Mouse (Mus musculus): ENCODE results near the gene Polr2g. TPM values are rescaled to one million over a fixed set of nuclear protein-coding genes. Genes with fewer than 3 reads are reported as not detected.

The Polr2g gene
- polyA plus RNA-seq, 1 experiment from 2014 or later, result 147 TPM

DNA sequence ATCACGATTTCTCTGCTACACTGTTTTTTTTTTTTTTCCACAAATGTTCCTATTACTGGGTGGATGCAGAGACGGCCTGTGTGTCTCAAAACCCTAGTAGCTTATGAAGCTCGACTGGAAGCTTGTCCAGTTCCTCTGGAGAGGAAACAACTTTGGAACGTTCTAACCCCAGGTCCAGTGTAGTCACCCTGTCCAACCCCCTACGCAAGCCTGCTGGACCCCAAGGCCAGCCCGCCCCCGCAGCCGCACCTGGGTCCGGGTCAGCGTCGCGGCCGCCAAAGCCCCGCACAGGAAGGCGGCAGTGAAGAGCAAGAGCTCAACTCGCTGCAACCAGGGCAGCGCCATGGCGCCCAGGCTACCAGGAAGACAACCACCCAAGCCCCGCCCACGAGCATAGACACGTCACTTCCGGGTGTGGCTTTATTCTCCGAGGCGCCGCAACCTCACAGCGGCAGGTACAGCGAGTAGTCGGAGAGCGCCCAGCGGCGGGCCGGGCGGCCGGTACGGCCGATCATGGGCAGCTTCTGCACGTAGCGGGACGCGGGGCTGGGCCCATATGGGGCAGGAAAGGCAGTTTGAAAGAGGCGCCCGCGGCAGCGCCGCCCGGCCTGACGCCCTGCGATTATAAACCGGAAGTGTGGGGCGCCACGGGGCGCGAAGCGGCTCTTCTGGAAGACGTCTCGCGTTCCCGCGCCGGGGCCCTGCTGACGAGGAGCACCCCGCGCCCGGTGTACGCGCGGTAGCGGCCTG lies 24.1 kb downstream of the Polr2g start, which contains the start of gene Tmem179b:
Gene Tmem179b (minus strand): TSS at position 382 of the 750 bp plus-strand sequence.
- Histone ChIP-seq H3K27ac (peak within 1 kb of the TSS; percentile 99), H3K4me3 (peak within 1 kb of the TSS; percentile 67), H3K4me1 (peaks cover 32% of the 10 kb centered on the region), H3K4me2 (peak within 1 kb of the TSS; percentile 87), H3K9me3 (no peaks in the 10 kb centered on the region), H3K27me3 (no peaks in the 10 kb centered on the region), H3K36me3 (peaks cover 26% of the 10 kb centered on the region), H3K9ac (peak within 1 kb of the TSS; percentile 93)
- under 1% methylated on average over 63 of the region's 68 CpGs for WGBS
- peak; percentile 92 for ATAC-seq (ENCODE audit: borderline replicate concordance, extremely low read depth, low FRiP score, low TSS enrichment)

DNA sequence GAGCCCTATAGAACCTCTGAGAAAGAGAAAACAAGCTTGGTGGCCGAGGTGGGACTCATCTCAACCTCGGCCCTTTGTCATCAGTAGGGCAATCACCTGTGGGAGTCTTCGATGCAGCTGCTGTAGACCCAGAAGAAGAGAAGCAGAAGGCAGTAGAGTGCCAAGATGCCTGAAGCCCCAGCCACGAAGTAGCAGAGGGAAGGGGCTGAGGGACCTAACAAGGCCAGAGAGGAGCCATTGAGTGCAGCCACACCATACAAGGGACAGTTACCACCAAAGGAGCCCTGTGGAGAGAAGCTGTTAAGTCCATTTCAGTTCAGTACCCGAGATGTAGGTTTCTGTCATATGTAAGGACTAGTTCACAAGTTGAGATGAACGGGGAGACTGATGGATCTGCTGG lies 25.0 kb downstream of the Polr2g start:
- ATAC-seq (ENCODE audit: borderline replicate concordance, extremely low read depth, low FRiP score, low TSS enrichment), result no peak
- 42% methylated on average over 6 of the region's 6 CpGs for WGBS
- H3K9me3 ChIP-seq, result no peaks in the 10 kb centered on the region
- H3K27me3 ChIP-seq, result no peaks in the 10 kb centered on the region
- peaks cover 30% of the 10 kb centered on the region for H3K36me3 ChIP-seq
- H3K4me1 ChIP-seq, result peaks cover 32% of the 10 kb centered on the region
- peak overlapping the region; percentile 93 for H3K9ac ChIP-seq
- peak overlapping the region; percentile 99 for H3K27ac ChIP-seq
- H3K4me2 ChIP-seq, result peak overlapping the region; percentile 87
- peak overlapping the region; percentile 67 for H3K4me3 ChIP-seq

DNA sequence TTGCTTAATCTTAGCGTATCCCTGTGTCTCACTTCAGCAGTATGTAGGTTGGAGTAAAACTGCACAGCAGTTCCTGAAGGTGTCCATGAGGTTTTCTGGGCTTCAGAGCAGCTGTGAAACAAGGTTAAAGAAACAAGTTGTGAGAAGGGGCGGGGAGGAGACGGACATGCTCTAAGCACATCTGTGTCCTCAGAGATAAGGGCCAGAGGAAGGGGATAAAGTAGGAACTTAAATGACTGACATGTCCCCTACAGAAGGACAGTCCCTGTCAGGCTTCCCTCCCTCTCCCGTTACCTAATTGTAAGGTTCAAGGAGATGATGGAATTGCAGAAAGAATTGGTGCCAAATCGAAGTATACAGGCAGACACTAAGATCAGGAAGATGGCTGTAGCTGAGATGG lies 25.4 kb downstream of the Polr2g start:
- WGBS, result 65% methylated on average over 5 of the region's 5 CpGs
- Histone ChIP-seq H3K4me3 (peak overlapping the region; percentile 67), H3K27ac (peak overlapping the region; percentile 99; the same call in 1 of the 2 replicates), H3K4me1 (peaks cover 32% of the 10 kb centered on the region), H3K27me3 (no peaks in the 10 kb centered on the region), H3K36me3 (peaks cover 32% of the 10 kb centered on the region), H3K4me2 (peak overlapping the region; percentile 87), H3K9ac (peak overlapping the region; percentile 93), H3K9me3 (no peaks in the 10 kb centered on the region)
- ATAC-seq (ENCODE audit: borderline replicate concordance, extremely low read depth, low FRiP score, low TSS enrichment), result no peak

DNA sequence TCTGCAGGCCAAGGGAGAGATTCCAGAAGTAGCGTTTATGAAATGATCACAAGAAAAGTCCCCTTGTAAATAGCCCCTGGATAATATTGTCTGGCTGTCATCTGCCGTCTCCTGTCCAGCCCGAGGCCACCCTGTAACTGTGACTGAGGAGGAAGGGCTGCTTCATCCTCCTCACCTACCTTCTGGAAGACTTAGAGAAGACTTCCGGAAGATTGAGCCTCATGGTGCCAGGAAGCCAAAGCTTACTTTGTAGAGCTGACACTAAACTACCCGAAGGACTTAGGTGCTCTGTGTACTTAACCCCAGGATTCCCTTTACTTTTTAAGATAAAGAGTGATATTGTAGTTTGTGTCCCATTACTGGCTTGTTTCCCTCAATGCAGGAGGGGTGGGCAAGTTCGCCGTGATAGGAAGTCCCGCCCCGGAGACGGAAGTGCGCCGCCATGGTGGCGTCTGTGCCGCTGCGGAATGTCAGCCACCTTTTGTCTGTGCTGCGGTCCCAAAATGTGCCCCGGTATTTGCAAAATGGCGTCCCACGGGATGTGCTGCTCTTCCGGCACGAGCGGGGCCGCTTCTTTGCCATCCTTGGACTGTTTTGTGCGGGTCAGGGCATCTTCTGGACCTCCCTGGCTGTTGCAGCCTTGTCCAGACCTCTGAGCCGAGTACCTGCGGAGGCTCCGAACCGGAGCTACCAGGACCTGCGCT lies 27.7 kb downstream of the Polr2g start, which contains the start of gene Tmem223:
Gene Tmem223 (plus strand): TSS at position 430 of the 704 bp plus-strand sequence.
- peak within 1 kb of the TSS; percentile 95 for H3K9ac ChIP-seq
- peaks cover 31% of the 10 kb centered on the region for H3K4me1 ChIP-seq
- H3K4me3 ChIP-seq, result peak within 1 kb of the TSS; percentile 84
- H3K27me3 ChIP-seq, result no peaks in the 10 kb centered on the region
- peak; percentile 44; the same call in 1 of the 2 replicates for ATAC-seq (ENCODE audit: borderline replicate concordance, extremely low read depth, low FRiP score, low TSS enrichment)
- H3K36me3 ChIP-seq, result peaks cover 52% of the 10 kb centered on the region
- H3K4me2 ChIP-seq, result peak within 1 kb of the TSS; percentile 59
- H3K9me3 ChIP-seq, result no peaks in the 10 kb centered on the region
- 19% methylated on average over 29 of the region's 29 CpGs for WGBS
- peak within 1 kb of the TSS; percentile 89 for H3K27ac ChIP-seq

DNA sequence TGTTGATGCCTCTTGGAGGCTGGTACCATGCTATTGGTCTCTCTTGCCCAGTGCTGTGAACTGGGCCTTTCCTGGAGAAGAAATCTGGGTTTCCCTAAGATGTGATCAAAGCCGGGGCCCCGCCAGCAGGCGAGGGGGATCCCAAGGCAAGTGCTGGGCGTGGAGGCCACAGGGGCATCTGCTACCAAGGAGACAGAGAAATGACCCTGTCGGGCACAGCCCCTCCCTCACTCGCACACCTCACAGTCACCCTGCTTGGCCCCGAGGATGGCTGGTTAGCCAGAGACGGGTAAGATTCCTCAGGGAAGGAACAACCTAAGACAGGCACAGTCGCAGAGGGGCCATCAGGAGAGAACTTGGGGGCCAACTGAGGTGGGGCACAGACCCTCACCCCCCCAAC lies 32.8 kb downstream of the Polr2g start:
- WGBS, result 96% methylated on average over 9 of the region's 9 CpGs

DNA sequence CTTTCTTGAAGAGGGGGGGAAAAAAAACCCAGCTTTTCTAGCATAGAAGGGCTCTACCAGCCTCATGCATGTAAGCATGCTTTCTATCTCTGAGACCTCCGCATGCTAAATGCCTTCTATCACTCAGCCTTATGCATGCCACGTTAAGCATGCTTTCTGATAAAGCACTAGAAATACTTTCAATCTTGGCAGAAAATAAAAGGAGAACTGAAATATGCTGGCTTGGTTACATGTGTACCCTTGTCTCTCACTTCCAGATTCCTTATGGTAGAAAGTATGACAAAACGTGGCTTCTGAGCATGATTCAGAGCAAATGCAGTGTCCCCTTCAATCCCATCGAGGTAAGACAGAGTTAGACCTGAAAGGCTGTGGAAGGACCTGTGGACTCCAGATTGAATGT lies 35.1 kb downstream of the Polr2g start:
- H3K9me3 ChIP-seq, result no peaks in the 10 kb centered on the region
- no peak for ATAC-seq (ENCODE audit: borderline replicate concordance, extremely low read depth, low FRiP score, low TSS enrichment)
- H3K36me3 ChIP-seq, result peaks cover 59% of the 10 kb centered on the region
- 89% methylated on average over 4 of the region's 4 CpGs for WGBS
- H3K27ac ChIP-seq, result no peak overlapping the region
- no peak overlapping the region for H3K4me2 ChIP-seq
- H3K27me3 ChIP-seq, result no peaks in the 10 kb centered on the region
- no peak overlapping the region for H3K4me3 ChIP-seq
- H3K9ac ChIP-seq, result no peak overlapping the region
- peaks cover 8% of the 10 kb centered on the region for H3K4me1 ChIP-seq

More for the DNA sequence above, 32.8 kb downstream of the Polr2g start:
- no peak overlapping the region for H3K4me2 ChIP-seq
- no peak for ATAC-seq (ENCODE audit: borderline replicate concordance, extremely low read depth, low FRiP score, low TSS enrichment)
- peaks cover 78% of the 10 kb centered on the region for H3K36me3 ChIP-seq
- H3K4me3 ChIP-seq, result no peak overlapping the region
- H3K4me1 ChIP-seq, result peaks cover 4% of the 10 kb centered on the region; the same call in 1 of the 2 replicates
- H3K9ac ChIP-seq, result no peak overlapping the region
- H3K27ac ChIP-seq, result no peak overlapping the region
- no peaks in the 10 kb centered on the region for H3K27me3 ChIP-seq
- H3K9me3 ChIP-seq, result no peaks in the 10 kb centered on the region

DNA sequence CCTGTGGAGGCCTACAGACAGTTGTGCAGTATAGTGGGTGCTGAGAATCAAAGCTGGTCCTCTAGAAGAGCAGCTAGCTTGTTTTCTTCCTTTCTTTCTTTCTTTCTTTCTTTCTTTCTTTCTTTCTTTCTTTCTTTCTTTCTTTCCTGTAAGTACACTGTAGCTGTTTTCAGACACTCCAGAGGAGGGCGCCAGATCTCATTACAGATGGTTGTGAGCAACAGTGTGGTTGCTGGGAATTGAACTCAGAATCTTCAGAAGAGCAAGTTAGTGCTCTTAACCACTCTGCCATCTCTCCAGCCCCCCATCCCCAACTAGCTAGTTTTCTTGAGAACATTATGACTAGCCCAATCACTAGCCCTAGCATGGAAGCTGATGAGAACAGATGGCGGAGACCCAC lies 37.6 kb downstream of the Polr2g start:
- Histone ChIP-seq H3K27me3 (no peaks in the 10 kb centered on the region), H3K36me3 (peaks cover 34% of the 10 kb centered on the region), H3K27ac (no peak overlapping the region), H3K4me2 (no peak overlapping the region), H3K9me3 (no peaks in the 10 kb centered on the region), H3K9ac (no peak overlapping the region), H3K4me1 (peaks cover 15% of the 10 kb centered on the region), H3K4me3 (no peak overlapping the region)
- no peak for ATAC-seq (ENCODE audit: borderline replicate concordance, extremely low read depth, low FRiP score, low TSS enrichment)
- WGBS, result 91% methylated on average over 2 of the region's 2 CpGs

DNA sequence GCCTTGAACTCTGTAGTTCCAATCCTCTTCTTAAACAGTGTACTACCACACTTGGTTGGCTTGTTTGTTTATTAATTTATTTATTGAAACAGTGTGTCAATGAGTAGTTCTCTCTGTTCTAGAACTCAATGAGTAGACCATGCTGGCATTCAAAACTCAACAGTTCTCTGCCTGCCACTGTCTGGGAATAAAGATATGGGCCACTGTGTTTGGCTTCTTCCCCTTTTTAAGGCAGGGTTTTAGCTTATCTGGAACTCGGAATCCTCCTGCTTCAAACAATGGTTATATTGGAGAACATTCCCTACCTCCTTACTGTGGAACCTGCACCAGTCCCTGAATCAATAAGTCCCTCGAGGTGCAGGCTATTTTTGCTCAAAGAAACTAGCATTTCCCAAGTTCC lies 39.5 kb downstream of the Polr2g start:
- Histone ChIP-seq H3K36me3 (peaks cover 29% of the 10 kb centered on the region), H3K27ac (no peak overlapping the region), H3K4me1 (peaks cover 20% of the 10 kb centered on the region), H3K4me3 (0 out of 2 replicates have a peak overlapping the region, but pooled peaks have one; percentile 67), H3K9me3 (no peaks in the 10 kb centered on the region), H3K4me2 (peak overlapping the region; percentile 66; the same call in 1 of the 2 replicates), H3K27me3 (no peaks in the 10 kb centered on the region), H3K9ac (no peak overlapping the region)
- ATAC-seq (ENCODE audit: borderline replicate concordance, extremely low read depth, low FRiP score, low TSS enrichment), result no peak
- WGBS, result 84% methylated on average over 2 of the region's 2 CpGs

DNA sequence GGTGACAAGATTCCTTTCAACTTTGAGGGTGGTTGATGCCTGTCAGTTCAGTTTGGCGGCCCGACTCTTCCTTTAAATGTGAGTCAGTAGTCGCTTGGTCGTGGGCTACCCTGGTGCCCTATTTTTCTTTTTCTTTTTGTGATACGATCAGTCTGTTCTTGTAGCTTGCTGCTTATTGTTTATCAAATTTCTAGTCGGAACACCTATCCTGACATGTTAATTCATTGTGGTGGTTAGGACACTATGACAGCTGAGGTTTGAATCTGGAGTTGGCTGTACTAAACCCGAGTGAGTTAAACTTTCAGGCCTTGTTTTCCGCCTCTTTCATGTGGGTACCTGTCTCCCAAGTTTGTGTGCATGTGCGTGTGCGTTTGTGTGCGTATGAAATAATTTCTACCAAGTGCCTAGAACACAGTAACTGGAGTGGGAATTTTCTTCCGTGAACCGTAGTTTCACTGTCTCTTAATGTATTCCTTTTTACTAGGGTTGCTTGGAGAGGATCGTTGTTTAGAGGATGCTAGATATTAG lies 40.8 kb downstream of the Polr2g start:
- Histone ChIP-seq H3K27me3 (no peaks in the 10 kb centered on the region), H3K36me3 (peaks cover 28% of the 10 kb centered on the region), H3K9me3 (no peaks in the 10 kb centered on the region), H3K4me3 (peak overlapping the region; percentile 67), H3K4me1 (peaks cover 20% of the 10 kb centered on the region), H3K27ac (peak overlapping the region; percentile 87), H3K4me2 (peak overlapping the region; percentile 66), H3K9ac (peak overlapping the region; percentile 83)
- WGBS, result 4% methylated on average over 14 of the region's 14 CpGs
- ATAC-seq (ENCODE audit: borderline replicate concordance, extremely low read depth, low FRiP score, low TSS enrichment), result no peak

DNA sequence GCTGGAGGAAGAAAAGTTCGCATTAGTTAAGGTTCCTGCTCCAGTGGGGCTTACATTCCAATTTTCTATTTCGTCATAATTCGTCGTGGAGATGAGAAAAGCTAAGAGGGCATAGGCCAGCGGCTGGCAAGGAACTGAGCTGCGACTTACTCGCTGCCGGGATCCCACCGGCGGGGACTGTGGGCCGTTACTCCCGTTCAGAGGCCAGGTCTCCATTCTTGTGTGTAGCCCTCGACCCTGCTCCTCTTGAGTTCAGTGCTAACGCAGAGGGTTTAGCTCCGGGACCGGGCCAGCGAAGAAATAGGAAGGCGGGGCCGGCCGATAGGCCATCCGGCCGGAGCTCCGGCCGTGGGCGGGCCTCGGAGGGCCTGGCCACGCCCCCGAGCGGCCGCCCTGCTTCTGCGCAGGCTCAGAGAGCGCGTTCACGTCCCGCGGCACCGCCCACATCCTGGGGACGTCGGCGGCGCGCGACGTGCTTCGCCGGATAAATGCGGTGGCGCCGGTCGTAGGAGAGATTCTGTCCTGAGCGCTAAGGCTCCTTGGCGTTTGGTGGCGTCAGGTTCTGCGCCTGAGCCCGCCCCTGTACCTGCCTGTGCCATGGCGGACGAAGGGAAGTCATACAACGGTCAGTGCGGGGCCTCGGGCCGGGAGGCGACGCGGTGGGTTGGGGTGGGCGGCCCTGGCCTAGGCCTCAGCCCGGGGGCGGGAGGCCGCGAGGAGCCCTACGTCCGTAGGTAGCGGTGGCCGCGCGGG lies 41.6 kb downstream of the Polr2g start, which contains the start of gene Nxf1:
Gene Nxf1 (plus strand): TSS at position 439 of the 753 bp plus-strand sequence.
- no peaks in the 10 kb centered on the region for H3K27me3 ChIP-seq
- under 1% methylated on average over 74 of the region's 75 CpGs for WGBS
- H3K9ac ChIP-seq, result peak within 1 kb of the TSS; percentile 83
- H3K36me3 ChIP-seq, result peaks cover 33% of the 10 kb centered on the region
- H3K4me2 ChIP-seq, result peak within 1 kb of the TSS; percentile 66
- H3K4me3 ChIP-seq, result peak within 1 kb of the TSS; percentile 67
- peaks cover 20% of the 10 kb centered on the region for H3K4me1 ChIP-seq
- peak within 1 kb of the TSS; percentile 87 for H3K27ac ChIP-seq
- ATAC-seq (ENCODE audit: borderline replicate concordance, extremely low read depth, low FRiP score, low TSS enrichment), result peak; percentile 95
- H3K9me3 ChIP-seq, result no peaks in the 10 kb centered on the region

DNA sequence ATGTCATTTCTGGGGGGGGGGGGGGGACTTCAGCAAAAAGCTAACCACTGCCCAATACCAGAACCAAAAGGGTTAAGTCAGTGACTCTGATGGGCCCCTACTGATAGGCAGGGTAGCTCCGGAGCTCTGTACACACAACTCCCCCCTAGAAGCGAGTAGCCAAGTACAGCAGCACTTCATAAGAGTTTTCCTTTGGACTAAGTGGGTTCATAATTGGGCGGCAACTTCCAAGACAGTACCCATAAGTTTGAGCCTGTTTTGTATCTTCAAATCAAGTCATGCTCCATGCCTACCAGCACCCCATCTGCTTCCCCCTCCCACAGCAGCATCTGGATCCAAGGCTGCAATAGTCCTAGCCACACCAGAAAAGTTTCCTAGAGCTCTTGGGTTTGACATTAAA lies 42.7 kb downstream of the Polr2g start:
- Histone ChIP-seq H3K27me3 (no peaks in the 10 kb centered on the region), H3K27ac (no peak overlapping the region), H3K4me1 (peaks cover 20% of the 10 kb centered on the region), H3K9ac (no peak overlapping the region), H3K4me3 (peak overlapping the region; percentile 67), H3K4me2 (peak overlapping the region; percentile 60), H3K36me3 (peaks cover 44% of the 10 kb centered on the region), H3K9me3 (no peaks in the 10 kb centered on the region)
- no peak for ATAC-seq (ENCODE audit: borderline replicate concordance, extremely low read depth, low FRiP score, low TSS enrichment)
- WGBS, result 51% methylated on average over 3 of the region's 3 CpGs

Data from lung, embryonic 15.5 days (tissue).